Mouse (Mus musculus): Measurements from ENCODE around the gene Cbx7. TPM values are rescaled to one million over a fixed set of nuclear protein-coding genes. Genes with fewer than 3 reads are reported as not detected.

Cbx7 gene
- total and polyA plus RNA-seq, 3 experiments: 2.9 to 11.1 TPM; not detected in 1

- TF ChIP-seq MYC (IDR thresholded peaks at IDR 0.05; ENCODE audit: low read depth, low read length): no peak
- TF ChIP-seq NELFE (IDR thresholded peaks at IDR 0.05; ENCODE audit: low read depth, low read length): no peak
- TF ChIP-seq MAX (IDR thresholded peaks at IDR 0.05; ENCODE audit: low read length): no peak
- TF ChIP-seq POLR2AphosphoS5 (IDR thresholded peaks at IDR 0.05; ENCODE audit: borderline replicate concordance, low read depth, low read length): no peak
- TF ChIP-seq MEF2A (IDR thresholded peaks at IDR 0.05; ENCODE audit: extremely low read depth, insufficient replicate concordance, low read depth, low read length, poor library complexity, severe bottlenecking): no peak
Observed at GRCm38 (mm10) chr15:79950250-79951025, 20.5 kb downstream of the Cbx7 start (continued).

DNA sequence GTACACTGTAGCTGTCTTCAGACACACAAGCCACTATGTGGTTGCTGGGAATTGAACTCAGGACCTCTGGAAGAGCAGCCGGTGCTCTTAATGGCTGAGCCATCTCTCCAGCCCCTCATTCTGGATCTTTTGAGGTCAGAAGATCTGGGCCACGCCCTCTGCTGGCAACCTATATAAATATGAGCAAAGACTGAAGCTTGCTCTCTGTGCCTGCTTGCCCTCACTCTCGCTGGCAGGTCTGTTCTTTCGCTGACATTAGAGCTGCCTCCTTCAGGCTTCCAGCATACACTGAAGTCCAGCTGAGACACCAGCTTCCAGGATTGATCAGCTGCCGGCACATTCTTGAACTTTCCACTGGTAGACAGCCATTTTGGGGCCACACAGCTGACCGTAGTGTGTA, 23.2 kb downstream of the Cbx7 start:
- no peaks in the 10 kb centered on the region for H3K9me3 ChIP-seq (replicated peaks; ENCODE audit: insufficient read depth, low read length)
- H3K9ac ChIP-seq (ENCODE audit: control insufficient read depth, low read depth, low read length, poor library complexity, severe bottlenecking): no peak overlapping the region
- no peaks in the 10 kb centered on the region for H3K27me3 ChIP-seq (ENCODE audit: control insufficient read depth in 1 of 2, insufficient read depth in 2 of 2, low read length in 2 of 2)
- no peaks in the 10 kb centered on the region for H3K79me2 ChIP-seq (ENCODE audit: control insufficient read depth, insufficient read depth, low read length, poor library complexity)
- H3K4me3 ChIP-seq (ENCODE audit: control insufficient read depth in 1 of 2, insufficient read depth in 1 of 2, low read depth in 2 of 2, low read length in 2 of 2): no peak overlapping the region
- no peak overlapping the region for H3K27ac ChIP-seq (ENCODE audit: control insufficient read depth, low read depth, low read length)
- no peaks in the 10 kb centered on the region for H3K36me3 ChIP-seq (ENCODE audit: control insufficient read depth in 1 of 2, insufficient read depth in 2 of 2, low read length in 2 of 2)
- H3K4me1 ChIP-seq (ENCODE audit: control insufficient read depth in 1 of 2, insufficient read depth in 2 of 2, low read length in 2 of 2): no peaks in the 10 kb centered on the region
- TF ChIP-seq POLR2AphosphoS2 (IDR thresholded peaks at IDR 0.05; ENCODE audit: low read length) (no peak), UBTF (IDR thresholded peaks at IDR 0.05; ENCODE audit: borderline replicate concordance, insufficient read depth, low read depth, low read length) (no peak), GATA1 (IDR thresholded peaks at IDR 0.05; ENCODE audit: low read depth, low read length) (no peak), SMC3 (IDR thresholded peaks at IDR 0.05; ENCODE audit: low read depth, low read length) (peak; percentile 14; the same call in 1 of the 2 replicates), CHD2 (IDR thresholded peaks at IDR 0.05; ENCODE audit: low read length) (no peak), CTCF (IDR thresholded peaks at IDR 0.05 in 2 of 3, conservative IDR thresholded peaks at IDR 0.05 in 1 of 3; ENCODE audit: control insufficient read depth in 1 of 3, insufficient read depth in 1 of 3, low read depth in 2 of 3, low read length in 3 of 3, poor library complexity in 1 of 3, severe bottlenecking in 1 of 3) (peak in 1 of 3 experiments; percentile 21; a peak in 1 of 6 replicates), USF1 (IDR thresholded peaks at IDR 0.05; ENCODE audit: low read depth, low read length) (no peak), MYC (IDR thresholded peaks at IDR 0.05; ENCODE audit: low read depth, low read length) (no peak), CHD1 (IDR thresholded peaks at IDR 0.05; ENCODE audit: low read depth, low read length) (no peak)
- peak; percentile 20 for DNase-seq (ENCODE audit: low read depth, low spot score)

DNA sequence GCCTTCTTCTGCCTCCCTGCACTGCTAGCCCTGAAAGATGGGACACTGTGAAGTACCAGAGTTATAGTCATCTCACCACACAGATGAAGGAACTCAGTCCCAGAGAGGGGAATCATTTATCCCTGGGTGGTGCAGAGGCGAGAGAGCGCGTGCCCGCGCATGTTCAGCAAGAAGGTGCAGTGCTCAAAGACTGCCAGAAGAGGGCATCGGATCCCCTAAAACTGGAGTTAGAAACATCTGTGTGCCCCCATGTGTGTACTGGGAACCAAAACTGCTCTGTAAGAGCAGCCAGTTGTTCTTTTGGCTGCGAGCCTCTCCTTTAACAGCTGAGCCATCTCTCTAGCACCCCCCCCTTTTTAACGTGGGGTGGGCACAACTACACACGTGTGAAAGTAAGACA, 24.1 kb downstream of the Cbx7 start:
- peak; percentile 89 for DNase-seq (ENCODE audit: low read depth, low spot score)
- Histone ChIP-seq H3K79me2 (ENCODE audit: control insufficient read depth, insufficient read depth, low read length, poor library complexity) (no peaks in the 10 kb centered on the region), H3K4me3 (ENCODE audit: control insufficient read depth in 1 of 2, insufficient read depth in 1 of 2, low read depth in 2 of 2, low read length in 2 of 2) (peak overlapping the region in 1 of 2 experiments; percentile 38; a peak in 1 of 4 replicates), H3K4me1 (ENCODE audit: control insufficient read depth in 1 of 2, insufficient read depth in 2 of 2, low read length in 2 of 2) (no peaks in the 10 kb centered on the region), H3K36me3 (ENCODE audit: control insufficient read depth in 1 of 2, insufficient read depth in 2 of 2, low read length in 2 of 2) (no peaks in the 10 kb centered on the region), H3K9me3 (replicated peaks; ENCODE audit: insufficient read depth, low read length) (no peaks in the 10 kb centered on the region), H3K9ac (ENCODE audit: control insufficient read depth, low read depth, low read length, poor library complexity, severe bottlenecking) (no peak overlapping the region), H3K27ac (ENCODE audit: control insufficient read depth, low read depth, low read length) (no peak overlapping the region), H3K27me3 (ENCODE audit: control insufficient read depth in 1 of 2, insufficient read depth in 2 of 2, low read length in 2 of 2) (no peaks in the 10 kb centered on the region)
- TF ChIP-seq E2F4 (IDR thresholded peaks at IDR 0.05; ENCODE audit: borderline replicate concordance, low read depth, low read length) (no peak), CTCF (IDR thresholded peaks at IDR 0.05 in 2 of 3, conservative IDR thresholded peaks at IDR 0.05 in 1 of 3; ENCODE audit: control insufficient read depth in 1 of 3, insufficient read depth in 1 of 3, low read depth in 2 of 3, low read length in 3 of 3, poor library complexity in 1 of 3, severe bottlenecking in 1 of 3) (peak; percentile 77 to 81 (median 79)), NRF1 (IDR thresholded peaks at IDR 0.05; ENCODE audit: insufficient read depth, low read depth, low read length, poor library complexity, severe bottlenecking) (peak; percentile 81), MYC (IDR thresholded peaks at IDR 0.05; ENCODE audit: low read depth, low read length) (peak; percentile 64; the same call in 1 of the 2 replicates), SMC3 (IDR thresholded peaks at IDR 0.05; ENCODE audit: low read depth, low read length) (peak; percentile 86), MAZ (IDR thresholded peaks at IDR 0.05; ENCODE audit: low read depth, low read length) (peak; percentile 45; the same call in 1 of the 2 replicates), TBP (IDR thresholded peaks at IDR 0.05; ENCODE audit: low read depth, low read length) (peak; percentile 33; the same call in 1 of the 2 replicates), SIN3A (IDR thresholded peaks at IDR 0.05; ENCODE audit: low read length) (peak; percentile 39; the same call in 1 of the 2 replicates), RAD21 (IDR thresholded peaks at IDR 0.05; ENCODE audit: low read depth, low read length) (peak; percentile 73), ZC3H11A (IDR thresholded peaks at IDR 0.05; ENCODE audit: low read depth, low read length) (peak; percentile 81), MEF2A (IDR thresholded peaks at IDR 0.05; ENCODE audit: extremely low read depth, insufficient replicate concordance, low read depth, low read length, poor library complexity, severe bottlenecking) (no peak), ETS1 (IDR thresholded peaks at IDR 0.05; ENCODE audit: low read depth, low read length) (no peak), HCFC1 (IDR thresholded peaks at IDR 0.05; ENCODE audit: low read depth, low read length) (peak; percentile 35; the same call in 1 of the 2 replicates)

All from MEL (cell line).